Mouse (Mus musculus) megakaryocyte, adult 5-6 weeks (primary cell): Measurements from ENCODE around the gene Anxa8. TPM values are rescaled to one million over a fixed set of nuclear protein-coding genes. Genes with fewer than 3 reads are reported as not detected.
A peak's percentile ranks its signal among the peaks of the same experiment; 100 is the strongest.

ENCODE experiments used
- ATAC-seq: 2 replicates; pipeline ENCODE4 v1.8.0; 2016; ENCODE audit warnings: mild to moderate bottlenecking, inconsistent platforms; ENCODE audit not compliant: poor library complexity, severe bottlenecking
- total RNA-seq, 2 experiments: library from RNA; stranded (forward) in 1 of 2; stranded (reverse) in 1 of 2; fragments of 153-499, 151-499 nt in 1 of 2; fragments of 221-1000, 200-1000 nt in 1 of 2; gene quantifications; 2 replicates each; pipeline versions ENCODE4 v1.2.3 to v1.2.4; 2015 to 2017

The Anxa8 gene
- total RNA-seq (2015) = not detected in 2 replicates
- not detected in 2 replicates for total RNA-seq (2017)

DNA sequence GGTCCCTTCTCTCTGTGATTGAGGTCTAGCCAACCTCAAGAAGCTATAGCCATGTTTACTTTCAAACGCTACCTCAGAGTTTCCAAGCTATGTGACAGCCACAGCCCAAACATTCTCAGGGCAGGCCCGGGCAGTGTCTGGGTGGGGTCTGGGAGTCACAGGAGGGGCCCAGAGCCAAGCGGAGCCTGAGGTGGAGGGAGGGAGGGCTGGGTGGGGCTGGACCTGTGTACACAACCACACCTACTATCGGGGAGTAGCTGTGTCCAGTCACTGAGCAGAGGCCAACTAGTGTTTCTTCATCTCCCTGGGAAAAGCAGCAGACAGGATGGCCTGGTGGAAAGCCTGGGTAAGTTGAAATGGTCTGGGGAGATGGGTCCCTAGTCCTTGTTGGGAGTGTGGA lies at the start of gene Anxa8:
TSS of gene Anxa8 (plus strand) at position 251 of the 400 bp plus-strand sequence.
- no peak for ATAC-seq

DNA sequence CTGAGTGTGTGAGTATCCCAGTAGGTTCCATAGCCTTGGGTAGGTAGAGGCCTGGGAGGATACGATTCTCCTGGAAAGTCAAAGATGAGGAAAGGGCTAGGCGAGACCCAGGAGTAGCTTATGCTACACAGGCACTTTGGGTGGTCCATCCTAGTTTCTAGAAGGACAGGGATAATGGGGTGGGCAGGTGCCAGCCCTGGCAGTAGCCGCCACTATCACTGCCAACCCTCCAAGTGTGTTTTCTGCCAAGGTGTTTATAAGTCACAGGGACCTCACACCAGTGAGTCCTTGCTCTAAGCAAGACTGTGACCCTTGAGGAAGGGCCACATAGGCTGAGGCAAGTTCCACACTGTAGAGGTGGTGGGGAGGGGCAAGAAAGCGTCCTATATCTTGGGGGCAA lies 44.5 kb upstream of the Anxa8 start:
- ATAC-seq = no peak

DNA sequence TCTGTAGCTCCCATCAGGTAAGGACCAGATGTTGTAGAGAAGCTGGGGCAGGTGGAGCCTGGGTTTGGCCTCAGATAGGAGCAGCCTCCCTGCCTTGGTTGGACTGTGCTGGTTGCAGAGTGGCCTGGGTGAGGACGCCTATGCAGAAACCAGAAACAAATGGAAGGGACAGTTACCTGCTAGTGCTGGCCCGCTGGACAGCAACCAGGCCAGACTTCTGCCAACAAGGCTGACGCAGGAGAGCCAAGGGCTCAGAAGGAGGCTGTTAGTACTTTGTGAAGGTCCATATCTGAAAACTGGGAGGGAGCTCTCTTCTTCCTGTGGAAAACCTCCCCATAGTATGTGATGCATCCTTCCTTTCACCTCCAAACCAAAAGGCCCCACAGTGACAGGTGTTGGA lies 42.4 kb upstream of the Anxa8 start:
- no peak for ATAC-seq

DNA sequence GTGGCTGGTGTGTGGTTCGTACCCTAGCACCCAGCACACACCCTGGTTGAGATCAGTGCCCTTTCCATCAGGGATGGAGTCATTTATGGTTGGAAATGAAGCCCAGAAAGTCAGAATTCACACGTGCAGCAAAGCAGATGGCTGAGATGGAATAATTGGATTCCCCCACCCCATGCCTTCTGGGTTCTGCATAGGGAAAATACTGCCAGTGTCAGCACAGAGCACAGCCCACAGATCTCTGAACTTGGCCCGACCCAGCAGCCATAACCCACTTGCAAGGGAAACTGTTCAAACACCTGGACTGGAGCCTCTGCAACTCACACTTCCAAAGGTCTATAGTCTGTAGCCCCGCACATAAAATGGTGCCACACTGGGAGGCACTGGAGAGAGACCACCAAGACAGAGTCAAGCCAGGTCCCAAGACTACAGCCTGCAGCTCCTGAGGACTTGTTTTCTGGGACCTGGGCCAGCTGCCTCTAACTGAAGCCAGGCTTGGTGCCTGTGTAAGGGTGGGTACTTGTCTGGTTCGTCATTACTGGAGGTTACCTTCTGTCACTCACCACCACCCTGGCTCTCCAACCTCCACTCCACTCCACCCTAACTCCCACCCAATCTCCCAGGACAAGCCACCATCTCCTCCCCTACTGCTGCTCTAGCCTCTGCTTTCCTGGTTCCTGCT lies 35.5 kb upstream of the Anxa8 start:
- no peak for ATAC-seq

DNA sequence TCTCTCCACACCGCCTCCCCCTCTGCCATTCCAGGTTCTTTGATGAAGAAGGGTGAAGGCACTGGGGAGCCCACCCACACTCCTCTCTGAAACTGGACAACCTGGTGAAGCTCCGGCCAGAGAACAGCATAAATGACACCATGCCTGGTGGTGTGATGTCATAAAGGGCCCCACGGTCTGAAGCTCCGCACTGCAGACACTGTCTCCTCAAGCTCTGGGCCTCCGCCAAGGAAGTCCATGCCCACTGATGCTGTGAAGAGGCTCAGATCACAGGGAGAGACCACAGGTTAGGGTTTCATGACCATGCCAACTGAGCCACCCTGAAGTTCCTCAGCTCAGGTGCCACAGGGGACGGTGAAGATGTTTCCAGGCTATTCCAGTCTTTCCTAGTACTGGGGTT lies 33.3 kb upstream of the Anxa8 start, which contains the start of gene Antxrl:
TSS of gene Antxrl (plus strand) at position 192 of the 400 bp plus-strand sequence.
- no peak for ATAC-seq

DNA sequence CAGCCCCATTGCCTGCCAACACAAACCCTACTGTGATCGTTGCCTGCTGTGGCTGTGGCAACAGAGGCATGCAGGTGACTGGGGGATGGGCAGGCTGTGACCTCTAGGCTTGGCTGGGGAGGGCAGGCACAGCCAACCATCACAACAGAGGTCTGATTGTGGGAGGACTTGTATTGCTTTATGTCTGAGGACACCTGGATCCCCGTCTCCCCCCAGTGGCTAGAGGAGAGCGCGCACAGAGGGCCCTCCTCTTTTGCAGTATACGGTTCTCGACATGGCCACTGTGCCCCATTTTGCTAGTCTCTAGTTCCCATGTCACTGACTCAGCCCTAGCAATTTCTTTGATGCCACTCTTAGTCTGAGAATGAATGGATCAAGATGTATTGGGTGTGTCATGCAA lies 14.1 kb upstream of the Anxa8 start:
- no peak for ATAC-seq

DNA sequence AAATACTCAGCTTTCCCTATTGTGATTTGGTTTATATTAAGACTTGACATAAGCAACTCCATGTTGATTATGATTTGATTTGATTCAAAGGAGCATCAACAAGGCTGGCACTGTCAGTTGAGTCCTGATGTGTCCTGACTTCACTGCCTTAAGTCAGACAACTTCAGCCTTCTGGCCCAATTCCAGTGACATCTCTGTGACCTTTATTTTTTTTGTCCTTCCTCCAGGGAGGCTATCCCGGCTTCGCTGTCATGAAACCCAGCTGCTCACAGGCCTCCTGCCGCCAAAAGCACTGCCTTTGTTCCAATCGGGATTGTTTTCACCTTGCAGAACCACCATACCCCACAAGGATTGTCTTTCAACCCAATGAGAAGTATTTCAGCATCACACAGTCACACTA lies 10.4 kb upstream of the Anxa8 start:
- no peak for ATAC-seq

DNA sequence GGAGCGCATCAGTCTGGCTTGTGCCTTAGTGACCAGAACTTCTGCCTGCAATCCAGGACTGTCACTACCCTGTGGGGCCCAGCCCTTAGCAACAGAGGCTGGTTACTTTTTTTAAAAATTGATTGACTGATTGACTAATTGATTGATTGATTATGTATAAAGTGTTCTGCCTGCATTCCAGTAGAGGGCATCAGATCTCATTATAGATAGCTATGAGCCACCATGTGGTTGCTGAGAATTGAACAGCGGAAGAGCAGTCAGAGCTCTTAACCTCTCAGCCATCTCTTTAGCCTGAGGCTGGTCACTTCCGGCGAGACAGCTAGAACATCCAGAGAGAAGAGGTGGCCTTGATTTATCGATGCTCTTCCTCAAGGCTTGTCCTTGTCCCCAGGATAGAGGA lies 8.6 kb upstream of the Anxa8 start:
- ATAC-seq = no peak

DNA sequence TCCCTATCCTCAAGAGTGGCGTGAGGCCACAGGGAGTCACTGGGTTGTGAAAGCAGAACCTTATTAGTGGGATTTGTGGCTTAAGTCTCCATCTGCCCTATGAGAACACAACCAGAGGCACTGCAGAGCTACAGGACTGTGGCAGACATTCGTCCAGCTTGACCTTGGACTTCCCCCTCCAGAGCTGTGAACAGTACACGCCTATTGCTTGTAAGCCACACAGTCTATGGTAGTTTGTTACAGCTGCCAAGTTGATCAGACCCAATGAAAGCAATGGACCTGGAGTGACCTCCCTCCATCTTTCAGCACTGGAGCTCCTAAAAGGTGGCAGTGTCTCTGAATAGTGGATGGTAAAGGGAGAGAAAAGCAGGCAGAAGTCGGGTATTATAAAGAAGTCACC lies 7.5 kb upstream of the Anxa8 start:
- ATAC-seq = no peak

DNA sequence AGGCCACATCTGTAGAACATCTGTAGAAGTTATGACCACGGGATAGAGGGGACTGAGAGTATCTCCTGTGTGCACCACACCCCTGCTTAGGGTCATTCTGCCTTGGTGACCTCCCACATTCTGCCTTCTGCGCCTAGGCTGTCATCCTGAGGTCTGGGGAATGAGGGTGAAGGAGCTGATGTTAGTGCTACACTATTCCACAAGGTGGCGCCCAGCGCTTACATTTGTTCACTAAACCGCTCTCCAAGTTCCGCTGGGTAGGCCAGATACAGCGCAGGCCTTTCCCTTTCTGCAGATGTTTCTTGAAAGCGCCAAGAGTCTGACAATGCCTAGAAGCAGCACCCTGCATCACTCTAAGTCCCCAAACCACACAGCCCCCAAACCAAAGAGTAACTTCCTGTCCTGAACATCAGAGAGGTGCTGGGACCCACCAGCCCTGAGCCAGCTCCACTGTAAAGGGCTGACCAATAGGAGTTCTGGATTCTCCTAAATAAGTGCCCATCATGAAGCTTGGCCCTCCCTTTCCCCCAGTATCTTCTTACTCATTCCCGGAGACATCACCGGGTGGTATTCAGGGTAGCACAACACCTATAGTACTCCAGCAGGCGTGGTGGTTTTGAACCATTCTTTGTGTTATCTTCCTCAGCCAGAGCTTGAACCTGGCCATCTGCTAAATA lies 5.3 kb upstream of the Anxa8 start:
- peak; percentile 77 for ATAC-seq

DNA sequence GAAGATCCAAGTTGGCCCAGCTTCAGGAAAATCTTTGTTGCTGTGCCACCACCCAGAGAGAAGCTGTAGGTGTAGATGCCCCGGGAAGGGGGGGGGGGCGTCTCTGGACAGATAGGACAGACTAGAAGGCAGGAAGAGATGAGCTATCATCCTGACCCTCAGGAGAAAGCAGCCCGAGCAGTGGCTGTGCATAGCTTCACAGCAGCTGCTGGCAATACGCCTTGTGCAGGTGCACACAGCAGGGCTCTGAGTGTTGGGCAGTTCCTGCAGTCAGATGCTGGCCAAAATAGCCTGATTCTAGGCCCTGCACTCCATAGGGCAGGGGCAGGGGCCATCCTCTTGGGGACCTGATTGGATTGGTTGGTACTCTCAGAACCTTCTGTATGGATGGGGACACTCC lies 1.0 kb downstream of the Anxa8 start:
- no peak for ATAC-seq

DNA sequence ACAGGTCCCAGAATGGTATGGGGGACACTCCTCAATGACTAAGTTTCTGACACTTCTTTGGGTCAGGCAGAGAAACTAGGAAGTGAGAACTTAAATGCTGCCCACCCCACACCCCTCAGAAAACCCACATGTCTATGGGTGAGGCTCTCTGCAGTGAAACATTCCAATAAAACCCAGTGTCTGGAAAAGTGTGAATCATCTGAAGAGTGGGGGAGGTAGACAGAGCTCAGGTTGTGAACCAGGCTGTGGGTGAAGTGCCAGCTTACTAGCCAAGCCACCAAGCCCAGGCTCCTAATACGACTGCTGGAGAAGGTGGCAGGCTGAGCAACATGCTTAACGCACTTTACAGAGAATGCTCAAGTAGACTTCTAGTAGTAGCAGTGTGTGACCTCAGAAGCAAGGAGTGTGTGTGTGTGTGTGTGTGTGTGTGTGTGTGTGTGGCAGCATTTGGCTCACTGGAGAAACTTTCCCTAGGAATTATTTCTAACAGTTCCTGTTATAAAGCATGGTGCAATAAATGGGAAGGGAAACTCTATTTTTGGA lies 2.1 kb downstream of the Anxa8 start:
- ATAC-seq = no peak

DNA sequence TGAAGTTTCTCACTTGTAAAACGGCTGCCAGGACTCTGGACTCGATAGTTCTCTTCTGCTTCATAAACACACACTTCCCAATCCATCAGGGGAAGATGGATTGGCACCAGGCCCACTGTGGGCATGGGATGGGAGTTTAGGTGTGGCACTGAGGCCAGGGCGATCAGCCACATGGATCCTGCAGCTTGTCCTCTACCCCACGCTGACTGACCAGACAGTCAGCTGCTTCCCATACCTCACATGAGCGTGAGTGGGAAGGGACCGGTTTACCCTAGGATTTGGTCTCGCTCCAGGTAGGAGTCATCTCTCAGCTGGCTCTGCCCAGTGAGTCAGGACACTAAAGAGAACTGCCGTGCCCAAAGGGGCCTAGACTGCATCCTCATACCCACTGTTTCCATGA lies 4.0 kb downstream of the Anxa8 start:
- ATAC-seq = no peak

DNA sequence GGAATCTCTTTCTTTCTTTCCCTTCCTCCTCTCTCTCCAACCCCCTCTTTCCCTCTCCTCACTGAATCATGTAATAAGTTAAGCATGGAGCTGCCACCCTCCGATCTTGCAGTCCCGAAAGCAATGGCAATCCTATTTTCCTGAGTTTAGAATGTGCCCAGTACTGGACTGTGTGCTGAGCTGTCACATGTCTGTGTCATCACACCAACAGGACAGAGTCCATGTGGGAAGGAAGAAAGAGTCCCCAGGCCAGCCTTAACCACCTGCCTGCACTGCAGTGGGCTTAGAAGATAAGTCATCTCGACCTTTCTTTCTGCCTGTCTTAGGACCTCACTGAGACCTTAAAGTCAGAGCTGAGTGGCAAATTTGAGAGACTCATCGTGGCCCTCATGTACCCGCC lies 5.7 kb downstream of the Anxa8 start:
- no peak for ATAC-seq

DNA sequence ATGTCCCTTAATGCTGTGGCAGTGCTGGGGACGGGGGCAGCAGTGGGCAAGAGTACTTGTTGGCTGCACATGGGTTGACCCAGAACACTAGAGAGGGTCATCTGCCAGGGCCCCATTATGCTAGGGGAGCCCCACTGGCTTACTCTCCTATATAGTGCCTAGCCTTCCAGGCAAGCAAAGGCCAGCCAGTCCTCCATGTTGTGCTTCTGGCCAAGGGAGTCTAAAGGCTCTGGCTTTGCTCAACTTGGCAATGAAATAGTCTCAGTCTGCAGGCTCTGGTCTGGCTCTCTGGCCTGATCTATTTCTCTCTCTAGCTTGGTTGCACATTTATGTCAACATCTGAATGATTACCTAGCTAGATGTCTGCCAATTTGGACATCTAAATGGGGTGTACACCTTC lies 7.1 kb downstream of the Anxa8 start:
- no peak for ATAC-seq

DNA sequence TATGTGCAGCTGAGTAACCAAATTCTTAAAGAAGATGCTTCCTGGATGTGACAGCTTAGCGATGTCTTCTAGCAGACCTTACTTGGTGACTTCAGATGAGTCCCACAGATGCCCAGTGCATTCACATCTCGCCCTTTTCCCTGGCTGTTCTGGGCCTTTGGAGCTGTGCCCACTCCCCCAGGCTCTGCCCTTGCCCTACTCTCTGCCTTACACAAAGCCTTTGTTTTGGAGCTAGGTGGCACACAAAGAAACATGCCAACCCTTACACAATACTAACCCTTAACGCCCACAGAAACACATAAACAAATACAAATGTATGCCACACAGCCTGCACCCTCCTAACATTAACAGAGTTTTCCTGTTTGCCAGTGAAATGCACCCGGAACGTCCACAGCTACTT lies 10.4 kb downstream of the Anxa8 start:
- no peak for ATAC-seq

DNA sequence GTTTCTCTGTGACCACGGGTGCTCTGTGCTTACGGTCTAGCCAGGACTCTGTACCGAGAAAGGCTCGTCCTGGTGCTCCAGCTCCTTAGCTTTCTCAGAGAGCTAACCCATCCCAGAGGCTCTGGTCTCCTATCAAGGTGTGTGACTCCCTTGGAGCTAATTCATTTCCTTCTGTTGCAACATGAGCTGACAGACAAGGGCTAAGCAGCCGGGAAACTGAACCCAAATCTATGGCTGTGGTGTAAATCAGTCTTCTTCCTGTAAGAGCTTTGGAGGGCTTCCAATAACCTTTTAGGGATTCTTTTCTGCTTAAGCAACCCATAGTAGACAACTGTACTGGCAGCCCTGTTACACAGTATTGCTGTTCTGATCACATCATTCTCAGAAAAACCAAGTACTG lies 16.8 kb downstream of the Anxa8 start, which contains the start of gene A630023A22Rik:
TSS of gene A630023A22Rik (minus strand) at position 154 of the 400 bp plus-strand sequence.
- no peak for ATAC-seq

DNA sequence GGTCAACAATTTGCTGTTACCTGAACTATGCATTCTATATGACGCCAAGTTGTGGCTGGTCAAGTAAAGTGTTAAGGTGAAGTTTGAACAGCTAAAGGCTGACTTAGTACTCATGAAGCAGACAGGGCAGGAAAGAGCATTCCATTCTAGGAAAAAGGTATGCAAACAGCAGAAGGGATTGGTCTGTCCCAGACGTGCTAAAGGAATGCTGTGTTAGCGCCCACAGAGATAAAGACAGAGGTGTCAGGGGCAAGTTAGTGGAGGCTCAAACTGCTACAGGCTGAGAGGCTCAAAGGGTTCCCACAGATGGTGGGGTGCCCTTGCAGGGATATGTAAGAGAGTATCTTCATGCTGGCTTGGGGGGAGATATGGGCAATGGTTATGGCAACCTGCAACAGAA lies 18.1 kb downstream of the Anxa8 start:
- no peak for ATAC-seq

DNA sequence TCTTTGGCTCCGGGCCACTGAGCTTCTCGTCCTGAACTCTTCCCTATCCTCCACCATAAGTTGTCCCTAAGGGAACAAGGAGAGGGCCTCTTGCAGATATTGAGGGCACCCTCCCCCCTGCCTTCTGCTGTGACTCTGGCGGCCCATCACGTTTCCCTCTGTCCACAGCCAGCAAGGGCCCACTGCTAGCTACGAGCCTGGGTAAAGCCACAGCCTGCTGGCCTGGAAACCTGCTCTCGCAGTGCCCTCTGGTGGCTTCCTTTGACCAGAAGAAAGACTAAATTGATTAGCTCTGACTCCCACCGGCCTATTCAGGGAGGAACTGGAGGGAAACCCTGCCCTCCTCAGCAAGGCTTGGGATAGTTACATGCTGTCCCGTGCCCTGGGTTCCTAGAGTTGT lies 19.1 kb downstream of the Anxa8 start:
- ATAC-seq = peak; percentile 44; the same call in 1 of the 2 replicates

DNA sequence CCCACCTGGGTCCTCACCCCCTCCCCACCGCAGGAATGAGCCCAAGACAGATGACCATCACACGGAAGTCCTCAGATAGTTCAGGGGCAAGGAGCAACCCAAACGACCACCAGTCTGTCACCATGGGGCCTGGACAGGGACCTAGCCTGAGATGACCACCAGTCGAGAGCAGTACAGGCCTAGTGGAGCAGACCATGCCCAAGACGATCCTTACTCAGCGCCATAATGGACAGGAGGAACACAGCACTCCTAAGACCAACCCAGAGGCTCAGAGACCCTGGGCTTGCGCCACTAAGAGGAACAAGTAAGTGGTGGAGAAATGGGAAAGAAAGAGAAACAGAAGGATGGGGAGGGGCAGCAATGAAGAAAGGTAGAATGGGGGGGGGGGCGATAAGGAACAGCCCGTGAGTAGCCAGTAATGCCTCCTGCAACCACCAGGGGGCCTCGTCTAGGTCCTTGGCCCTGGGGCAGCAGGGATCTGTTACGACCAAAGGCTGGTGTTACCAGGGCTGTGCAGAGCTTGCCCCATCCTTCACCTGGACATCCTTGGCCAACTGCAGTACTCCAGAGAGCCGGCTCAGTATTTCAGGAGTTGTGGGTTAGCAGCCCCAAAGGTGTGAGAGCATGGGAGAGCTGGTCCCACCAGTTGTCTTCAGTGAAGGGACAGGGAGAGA lies 20.7 kb downstream of the Anxa8 start:
- peak; percentile 69 for ATAC-seq

DNA sequence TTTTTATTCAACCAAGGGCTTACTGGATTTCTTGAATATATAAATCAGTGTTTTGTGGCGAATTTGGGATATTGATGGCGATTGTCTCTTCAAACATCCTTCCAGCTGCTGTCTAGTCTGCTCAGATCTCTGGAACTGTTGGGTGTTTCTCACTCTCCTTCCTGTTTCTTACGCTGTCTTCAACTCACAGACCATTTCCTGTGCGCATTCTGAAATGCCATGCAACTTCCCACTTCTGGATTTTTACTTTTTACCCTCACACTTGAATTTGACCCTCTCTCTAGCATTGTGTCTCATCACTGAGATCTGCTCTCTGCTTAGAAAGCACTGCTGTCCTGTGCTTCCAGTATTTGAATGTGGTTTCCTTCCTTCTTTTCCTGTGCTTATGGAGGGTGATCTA lies 21.8 kb downstream of the Anxa8 start:
- ATAC-seq = peak; percentile 60; the same call in 1 of the 2 replicates

DNA sequence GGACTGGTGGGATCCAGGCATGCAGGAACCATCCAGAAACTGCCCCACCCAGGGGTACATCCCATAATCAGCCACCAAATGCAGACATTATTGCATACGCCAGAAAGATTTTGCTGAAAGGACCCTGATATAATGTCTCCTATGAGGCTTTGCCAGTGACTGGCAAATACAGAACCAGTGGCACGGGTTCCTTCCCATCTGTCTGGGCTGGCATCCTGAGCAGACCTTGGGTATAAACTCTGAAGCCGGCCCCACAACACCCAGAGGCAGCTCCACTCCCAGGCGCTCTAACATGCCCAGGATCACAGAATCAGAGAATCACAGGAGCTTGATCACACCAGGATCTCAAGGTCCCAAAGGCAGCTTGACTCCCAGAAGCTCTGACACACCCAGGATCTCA lies 28.5 kb downstream of the Anxa8 start:
- no peak for ATAC-seq
